Mouse (Mus musculus) brain, embryonic 14.5 days (tissue): ENCODE measurements around the gene Dlx5. TPM values are rescaled to one million over a fixed set of nuclear protein-coding genes. Genes with fewer than 3 reads are reported as not detected.

Experiments used
- DNase-seq: peaks from one replicate; pipeline ENCODE4 v3.0.0-alpha.2; 2011; ENCODE audit warnings: low read depth
- CTCF ChIP-seq: fragments of 200-500 bp; IDR thresholded peaks from 2 replicates; pipeline ENCODE4 v1.5.1; 2012; ENCODE audit warnings: inconsistent platforms, mild to moderate bottlenecking, moderate library complexity, borderline replicate concordance; ENCODE audit not compliant: insufficient read depth, insufficient read length; ENCODE audit errors: extremely low read depth
- POLR2A ChIP-seq: fragments of 200-500 bp; IDR thresholded peaks from 2 replicates; pipeline ENCODE4 v1.6.1; 2012; ENCODE audit warnings: mild to moderate bottlenecking, inconsistent platforms, borderline replicate concordance; ENCODE audit not compliant: poor library complexity, insufficient read depth, insufficient read length, severe bottlenecking; ENCODE audit errors: extremely low read depth
- polyA plus RNA-seq: library from polyadenylated mRNA; depleted of rRNA; stranded (reverse); fragments of >200 nt; gene quantifications from 2 replicates; pipeline ENCODE4 v1.2.3, GENCODE M21; 2012

Gene Dlx5
- polyA plus RNA-seq, 1 experiment: 15.5 TPM

DNA sequence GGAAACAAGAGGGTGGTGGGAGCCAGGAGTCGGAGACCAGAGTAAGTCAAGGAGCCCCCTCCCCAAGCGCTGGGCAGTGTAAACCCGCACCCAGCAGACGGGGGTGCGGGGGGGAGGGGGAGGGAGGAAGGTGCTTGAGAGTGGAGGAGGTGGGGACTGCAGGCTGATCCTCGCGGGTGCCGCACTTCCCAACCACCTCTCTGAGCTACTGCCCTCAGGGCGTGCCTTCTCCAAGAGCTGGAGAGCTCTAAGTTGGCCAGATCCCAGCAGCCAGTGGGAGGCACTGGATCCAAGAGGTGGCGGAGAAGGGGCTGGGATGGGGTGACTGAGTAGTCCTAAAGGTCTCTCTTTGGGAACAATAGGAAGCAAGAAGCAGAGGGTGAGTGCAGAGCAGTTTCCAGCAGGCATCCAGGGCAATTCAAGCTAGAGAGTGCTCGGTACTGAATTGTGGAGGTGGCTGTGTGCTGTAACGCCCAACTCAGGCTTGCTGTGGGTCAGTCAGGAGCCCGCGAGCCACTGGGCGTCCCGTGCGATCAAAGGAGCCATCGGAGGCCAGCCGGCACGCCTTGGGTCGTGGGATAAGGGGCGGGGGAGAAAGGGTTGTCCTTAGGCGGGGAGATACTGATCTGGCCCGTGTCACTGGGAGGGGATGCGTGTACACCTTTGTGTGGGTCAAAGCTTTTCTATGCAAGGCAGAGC, 7.7 kb downstream of the Dlx5 start:
- DNase-seq: peak; percentile 76
- TF ChIP-seq POLR2A (no peak), CTCF (no peak)

- peak; percentile 62 for DNase-seq
- TF ChIP-seq POLR2A (no peak), CTCF (no peak)
These were observed 8.3 kb downstream of the Dlx5 start for GRCm38 (mm10) chr6:6873476-6874072.

GRCm38 (mm10) chr6:6872873-6873272, 9.0 kb downstream of the Dlx5 start:
- DNase-seq: peak; percentile 49

GRCm38 (mm10) chr6:6871692-6872091, 10.2 kb downstream of the Dlx5 start:
- no peak for DNase-seq
- TF ChIP-seq POLR2A (no peak), CTCF (no peak)

More at GRCm38 (mm10) chr6:6872873-6873272, 9.0 kb downstream of the Dlx5 start:
- TF ChIP-seq CTCF (no peak), POLR2A (no peak)

DNA sequence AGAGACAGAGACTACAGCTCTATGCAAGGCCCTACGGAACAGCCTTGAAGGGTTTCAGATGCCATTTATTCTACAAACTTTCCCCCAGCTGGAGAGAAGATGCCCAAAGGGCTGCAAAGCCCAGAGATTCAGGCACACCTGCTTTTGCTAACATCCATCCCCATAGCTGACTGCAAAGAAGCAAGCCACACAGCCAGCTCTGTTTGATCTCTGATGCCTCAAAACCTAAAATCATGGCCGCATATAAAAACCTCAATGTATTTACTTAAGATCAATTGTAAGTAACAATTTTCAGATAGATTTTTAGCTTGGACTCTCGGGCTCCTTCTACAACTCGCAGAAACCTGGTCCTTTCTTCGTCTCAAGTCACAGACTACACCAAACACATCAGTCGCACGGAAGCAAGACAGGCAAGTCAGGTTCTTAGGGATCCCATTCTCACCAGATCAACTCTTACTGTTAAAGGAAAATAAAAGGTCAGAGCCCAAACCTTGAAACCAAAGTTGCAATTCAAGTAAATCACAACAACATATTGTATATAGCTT, 10.9 kb downstream of the Dlx5 start:
- TF ChIP-seq CTCF (no peak), POLR2A (no peak)
- peak; percentile 60 for DNase-seq

DNA sequence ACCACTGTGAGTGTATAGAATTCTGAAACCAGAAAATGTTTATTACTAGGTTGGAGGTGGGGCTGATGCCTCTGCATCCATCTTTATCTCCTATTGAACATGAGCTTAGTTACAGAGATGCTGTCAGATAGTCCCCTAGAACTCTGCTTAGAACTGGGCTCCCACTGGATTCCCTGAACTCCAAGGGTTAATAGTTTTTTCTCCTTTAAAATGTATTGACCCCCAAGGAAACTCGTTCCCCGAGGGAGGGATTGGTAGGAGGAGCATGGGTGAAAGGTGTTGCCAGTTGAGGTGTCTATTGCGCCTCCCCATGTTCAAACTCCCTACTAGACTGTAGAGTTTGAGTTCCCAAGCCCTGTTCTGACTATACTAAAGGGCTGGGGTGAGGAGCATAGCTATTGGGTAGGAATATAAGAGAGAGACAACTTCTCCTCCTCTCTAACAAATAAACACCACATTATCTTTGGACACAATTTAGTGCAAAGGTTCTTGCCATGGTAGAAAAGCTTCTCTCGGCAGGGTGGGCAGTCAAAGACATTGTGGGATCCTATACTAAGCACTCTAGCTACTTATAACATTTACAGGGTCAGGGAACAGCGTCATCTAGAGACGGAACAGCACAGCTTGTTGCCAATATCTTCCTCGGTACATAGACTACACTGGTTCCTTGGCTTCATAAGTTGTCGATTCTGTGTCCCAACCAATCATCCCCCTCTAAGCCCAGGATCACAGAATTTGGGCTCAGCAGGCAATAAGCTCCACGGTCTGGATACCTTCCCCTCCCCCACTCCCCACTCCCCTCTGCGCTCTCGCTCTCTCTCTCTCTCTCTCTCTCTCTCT, 11.7 kb downstream of the Dlx5 start:
- TF ChIP-seq CTCF (peak; percentile 11; the same call in 1 of the 2 replicates), POLR2A (no peak)
- DNase-seq: peak; percentile 82

DNA sequence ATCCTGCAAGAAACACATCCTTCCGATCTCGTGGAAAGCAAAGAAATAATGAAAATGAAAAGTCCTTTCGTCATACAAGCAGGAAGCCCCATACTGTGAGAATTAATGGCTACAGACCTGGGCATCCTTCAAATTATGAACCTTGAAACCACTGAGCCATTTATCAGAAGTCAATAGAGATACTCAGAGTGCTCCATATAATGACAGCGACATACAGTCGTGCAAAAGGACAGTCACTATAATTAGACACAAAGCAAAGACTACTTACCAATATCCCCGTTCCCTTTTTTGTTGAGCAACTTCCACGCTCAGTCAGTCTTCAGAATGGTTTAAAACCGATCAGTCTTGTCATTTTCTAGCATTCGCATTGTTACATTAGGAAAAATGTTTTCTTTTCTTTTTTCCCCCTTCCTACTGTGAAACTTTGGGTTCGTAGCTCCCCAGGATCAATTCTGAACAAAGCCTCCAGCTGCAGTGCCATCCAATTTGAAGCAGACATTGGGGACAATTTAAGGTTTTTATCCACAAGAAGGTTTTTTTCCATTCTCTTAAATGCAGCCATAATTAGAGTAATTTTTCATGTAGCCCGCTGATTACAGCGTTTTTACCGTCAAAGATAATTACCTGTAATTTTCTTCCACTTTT, 12.7 kb downstream of the Dlx5 start:
- DNase-seq: peak; percentile 89
- TF ChIP-seq CTCF: no peak
- no peak for TF ChIP-seq POLR2A

DNA sequence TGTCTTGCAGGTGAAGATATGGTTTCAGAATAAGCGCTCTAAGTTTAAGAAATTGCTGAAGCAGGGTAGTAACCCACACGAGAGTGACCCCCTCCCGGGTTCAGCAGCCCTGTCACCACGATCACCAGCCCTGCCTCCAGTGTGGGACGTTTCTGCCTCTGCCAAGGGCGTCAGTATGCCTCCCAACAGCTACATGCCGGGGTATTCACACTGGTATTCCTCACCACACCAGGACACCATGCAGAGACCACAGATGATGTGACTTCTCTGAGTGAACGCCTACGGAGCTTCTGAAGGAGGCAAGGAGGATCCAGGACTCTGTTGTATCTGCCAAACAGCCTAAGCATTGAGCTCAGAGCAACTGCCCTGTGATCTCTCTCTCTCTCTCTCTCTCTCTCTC, 14.9 kb downstream of the Dlx5 start:
- peak; percentile 55 for DNase-seq
- TF ChIP-seq POLR2A: no peak
- TF ChIP-seq CTCF: no peak

DNA sequence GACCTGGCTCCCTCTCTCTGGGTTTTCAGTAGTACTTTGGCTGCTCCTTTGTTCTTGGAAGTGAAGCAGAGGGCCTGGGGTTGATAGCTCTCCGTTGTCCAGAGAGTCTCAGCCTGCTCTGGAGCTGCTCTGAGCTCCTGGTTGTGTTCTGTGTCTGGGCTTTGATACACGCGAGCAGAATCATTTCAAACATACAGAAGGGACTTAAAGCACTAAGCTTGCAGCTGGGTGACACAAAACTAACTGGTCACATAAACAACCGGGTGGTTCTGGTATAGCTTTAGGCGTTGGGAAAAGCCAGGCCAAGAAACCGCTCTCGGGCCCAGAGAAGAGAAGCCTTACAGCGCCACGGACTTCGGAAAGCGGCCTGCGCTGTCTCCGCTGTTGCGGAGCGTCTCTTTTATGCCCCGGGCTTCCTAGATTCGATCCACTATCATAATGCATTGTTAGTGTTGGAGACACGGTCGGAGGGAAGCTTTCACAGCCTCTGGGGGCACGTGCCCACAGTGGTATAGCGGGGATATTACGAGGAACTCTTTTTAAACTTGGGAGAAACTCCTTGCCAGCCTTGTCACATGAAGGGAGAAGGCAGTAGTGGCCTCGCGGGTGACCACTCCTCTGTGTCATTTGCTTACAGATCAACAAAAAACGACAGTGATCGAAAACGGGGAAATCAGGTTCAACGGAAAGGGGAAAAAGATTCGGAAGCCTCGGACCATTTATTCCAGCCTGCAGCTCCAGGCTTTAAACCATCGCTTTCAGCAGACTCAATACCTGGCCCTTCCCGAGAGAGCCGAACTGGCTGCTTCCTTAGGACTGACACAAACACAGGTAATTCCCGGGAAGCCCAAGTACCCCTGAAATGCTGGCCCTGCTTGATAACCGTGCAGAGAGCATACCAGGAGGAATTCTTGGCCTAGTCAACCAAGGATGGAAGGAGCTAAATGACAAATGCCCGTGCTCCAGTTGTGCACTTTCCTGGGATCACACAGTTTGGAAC, 17.1 kb downstream of the Dlx5 start:
- TF ChIP-seq CTCF: no peak
- DNase-seq: peak; percentile 65

- DNase-seq: peak; percentile 33
- TF ChIP-seq CTCF: no peak
- TF ChIP-seq POLR2A: no peak
These were observed 17.9 kb downstream of the Dlx5 start for GRCm38 (mm10) chr6:6863955-6864354.

GRCm38 (mm10) chr6:6863160-6863870, 18.6 kb downstream of the Dlx5 start, which contains the start of gene Dlx6:
TSS of gene Dlx6 (plus strand) at chr6:6863334.
- peak; percentile 78 for DNase-seq

More at GRCm38 (mm10) chr6:6863160-6863870, 18.6 kb downstream of the Dlx5 start, which contains the start of gene Dlx6:
- no peak for TF ChIP-seq POLR2A
- TF ChIP-seq CTCF: no peak
